Mouse (Mus musculus): ENCODE measurements around the gene Mrvi1. TPM values are rescaled to one million over a fixed set of nuclear protein-coding genes. Genes with fewer than 3 reads are reported as not detected.
A peak's percentile ranks its signal among the peaks of the same experiment; 100 is the strongest.

Mrvi1 gene
- total RNA-seq, 2 experiments from 2014 or later = 9.0 to 9.2 TPM

- no peak for DNase-seq (ENCODE audit: low spot score in 2 of 2)
Measured at GRCm38 (mm10) chr7:110834522-110834921, 147.7 kb downstream of the Mrvi1 start.

DNA sequence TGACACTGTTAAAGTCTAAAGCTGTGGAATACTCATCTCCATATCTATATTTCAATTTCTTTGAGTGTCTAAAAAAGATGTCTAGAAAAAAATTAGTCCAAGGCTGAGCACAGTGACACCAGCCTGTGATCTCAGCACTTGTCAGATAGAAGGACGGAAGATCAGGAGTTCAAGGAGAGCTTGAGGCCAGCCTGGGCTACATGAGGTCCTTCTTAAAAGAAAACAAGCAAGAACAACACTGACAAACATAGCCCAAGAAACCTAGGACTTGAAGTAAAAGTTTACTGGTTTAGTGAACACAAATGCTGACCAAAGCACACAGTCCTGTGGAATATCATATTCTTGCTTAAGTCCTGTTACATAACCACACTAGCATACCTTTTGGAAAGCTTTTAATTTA, 148.2 kb downstream of the Mrvi1 start:
- DNase-seq (ENCODE audit: low spot score in 2 of 2) = no peak

- no peak for DNase-seq (ENCODE audit: low spot score in 2 of 2)
Measured at GRCm38 (mm10) chr7:110833024-110833423, 149.2 kb downstream of the Mrvi1 start.

- DNase-seq (ENCODE audit: low spot score in 2 of 2) = no peak
Measured at GRCm38 (mm10) chr7:110823995-110824953, 158.0 kb downstream of the Mrvi1 start.

GRCm38 (mm10) chr7:110823593-110823992, 158.7 kb downstream of the Mrvi1 start:
- DNase-seq (ENCODE audit: low spot score in 2 of 2) = no peak

GRCm38 (mm10) chr7:110823076-110823475, 159.2 kb downstream of the Mrvi1 start:
- DNase-seq (ENCODE audit: low spot score in 2 of 2) = no peak

DNA sequence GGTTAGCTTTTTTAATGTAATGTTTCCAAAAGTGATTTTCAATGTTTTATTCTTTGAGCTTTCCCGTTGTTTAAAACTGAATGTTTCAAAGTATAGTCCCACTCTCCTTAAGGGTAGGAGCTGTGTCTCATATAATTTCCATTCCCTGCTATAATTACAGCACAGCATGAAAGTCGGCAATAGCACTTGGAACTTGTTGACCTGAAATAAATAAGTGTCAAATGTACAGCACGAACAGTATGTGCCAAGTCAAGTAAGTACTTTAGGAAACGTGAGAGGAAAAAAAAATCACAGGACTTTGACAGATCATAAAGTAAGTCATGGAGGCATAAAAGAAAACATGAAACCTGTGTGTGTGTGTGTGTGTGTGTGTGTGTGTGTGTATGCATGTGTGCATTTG, 160.2 kb downstream of the Mrvi1 start:
- DNase-seq (ENCODE audit: low spot score in 2 of 2) = no peak

GRCm38 (mm10) chr7:110821653-110822052, 160.6 kb downstream of the Mrvi1 start:
- DNase-seq (ENCODE audit: low spot score in 2 of 2) = peak in 1 of 2 experiments; percentile 53

DNA sequence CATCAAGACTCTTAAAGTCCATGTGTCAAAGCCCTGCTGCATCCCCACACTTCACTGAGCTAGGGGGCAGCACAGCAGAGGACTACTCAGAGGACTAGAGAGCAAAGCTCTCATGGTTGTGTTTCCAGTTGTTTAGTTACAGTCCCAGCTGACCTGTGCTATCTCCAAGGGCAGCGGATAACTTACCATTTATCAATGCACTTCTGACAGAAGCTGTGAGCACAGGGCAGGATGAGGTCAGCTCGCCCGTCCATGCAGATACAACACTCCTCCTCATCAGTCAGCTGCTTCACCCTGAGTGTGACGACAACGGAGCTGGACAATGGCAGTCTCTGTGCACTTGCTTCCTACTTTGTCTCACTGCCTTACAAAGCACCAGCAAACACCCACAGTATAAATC, 161.2 kb downstream of the Mrvi1 start:
- DNase-seq (ENCODE audit: low spot score in 2 of 2) = no peak

DNA sequence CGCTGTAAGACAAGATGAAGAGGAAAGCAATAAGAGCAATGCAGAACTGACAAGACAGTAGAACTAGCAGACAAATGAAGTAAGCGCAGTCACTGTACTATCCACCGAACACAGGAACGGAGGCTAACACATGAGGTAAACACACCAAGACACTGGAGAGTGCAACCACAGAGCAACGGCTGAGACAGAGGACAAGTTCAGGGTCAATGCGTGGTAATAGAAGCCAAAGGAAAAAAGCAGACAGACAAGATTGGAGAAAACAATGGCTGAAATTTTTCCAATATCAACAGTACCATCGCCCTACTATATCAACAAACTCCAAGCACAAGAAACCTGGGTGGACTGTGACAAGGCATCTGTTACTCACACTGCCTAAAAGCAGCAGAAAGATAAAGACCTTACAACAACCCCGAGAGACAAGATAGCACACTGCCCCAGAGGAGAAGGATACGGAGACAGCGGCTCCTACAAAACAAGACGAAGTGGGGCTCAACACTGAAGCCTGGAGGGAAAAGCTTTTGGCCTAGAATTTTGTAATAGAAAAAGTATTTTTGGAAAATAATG, 163.4 kb downstream of the Mrvi1 start:
- DNase-seq (ENCODE audit: low spot score in 2 of 2) = no peak

Other genes with a start within 250 kb of the Mrvi1 start
- 1 to 10 TPM; 8.7 to 8.8 TPM for gene Ampd3, start 214.3 kb downstream of the Mrvi1 start, total RNA-seq (2021)
- 10 to 100 TPM; 22.0 to 22.6 TPM for gene Rnf141, start 138.0 kb downstream of the Mrvi1 start, total RNA-seq (2021)
- 10 to 100 TPM; 28.5 to 32.2 TPM for gene Lyve1, start 119.2 kb downstream of the Mrvi1 start, total RNA-seq (2021)
- gene Ctr9, start 46.5 kb upstream of the Mrvi1 start, total RNA-seq (2021) = 10 to 100 TPM; 27.2 to 30.3 TPM
- 100 to 1,000 TPM; 807 to 882 TPM for gene Eif4g2, start 100.6 kb upstream of the Mrvi1 start, total RNA-seq (2021)

Measured in gastrocnemius, postnatal 4 days (tissue).